Mouse (Mus musculus) heart, postnatal 0 days (tissue): ENCODE measurements around the gene Aco1. TPM values are rescaled to one million over a fixed set of nuclear protein-coding genes. Genes with fewer than 3 reads are reported as not detected.
"Not testable (repeated sequence)": the region's sequence is repeated elsewhere in the genome, so short reads cannot be mapped to it uniquely, and the experiment has no call there.

Source experiments
- ATAC-seq: fragments of 200-750 bp; cut with Nextera tagmentation; 2 replicates; pipeline ENCODE4 v1.8.0; 2017; ENCODE audit warnings: low read depth, moderate number of reproducible peaks, moderate library complexity; ENCODE audit not compliant: insufficient read depth
- DNase-seq: peaks from one replicate; pipeline ENCODE4 v3.0.0-alpha.2; 2016; ENCODE audit warnings: low spot score
- H3K27ac ChIP-seq: fragments of 300-500 bp; sonication (generic); 2 replicates; pipeline ENCODE4 v1.5.1; 2014; ENCODE audit warnings: low read depth, mild to moderate bottlenecking
- H3K27me3 ChIP-seq: fragments of 300-500 bp; sonication (generic); 2 replicates; pipeline ENCODE4 v1.6.1; 2014; ENCODE audit warnings: low read length, mixed read lengths; ENCODE audit not compliant: control insufficient read depth, insufficient read depth
- H3K36me3 ChIP-seq: fragments of 300-500 bp; sonication (generic); replicated peaks from 2 replicates; pipeline ENCODE4 v1.6.1; 2014; ENCODE audit warnings: low read length, mixed read lengths; ENCODE audit not compliant: control insufficient read depth, insufficient read depth
- H3K4me1 ChIP-seq: fragments of 300-500 bp; sonication (generic); 2 replicates; pipeline ENCODE4 v1.6.1; 2014; ENCODE audit warnings: antibody characterized with exemption; ENCODE audit not compliant: control insufficient read depth, insufficient read depth
- H3K4me2 ChIP-seq: fragments of 300-500 bp; sonication (generic); 2 replicates; pipeline ENCODE4 v1.6.1; 2014; ENCODE audit warnings: low read depth, mild to moderate bottlenecking, low read length, moderate library complexity
- H3K4me3 ChIP-seq: fragments of 300-500 bp; sonication (generic); 2 replicates; pipeline ENCODE4 v1.5.1; 2014; ENCODE audit warnings: low read depth, low read length
- H3K9ac ChIP-seq: fragments of 300-500 bp; sonication (generic); replicated peaks from 2 replicates; pipeline ENCODE4 v1.6.1; 2014; ENCODE audit warnings: low read depth, low read length, mixed read lengths
- H3K9me3 ChIP-seq: fragments of 300-500 bp; sonication (generic); replicated peaks from 2 replicates; pipeline ENCODE4 v1.6.1; 2016; ENCODE audit warnings: low read length; ENCODE audit not compliant: control insufficient read depth
- CTCF ChIP-seq: IDR thresholded peaks from 2 replicates; pipeline ENCODE4 v1.5.1; 2016; ENCODE audit warnings: antibody characterized with exemption, control low read depth, low read depth
- EP300 ChIP-seq: IDR thresholded peaks from 2 replicates; pipeline ENCODE4 v1.6.1; 2016; ENCODE audit warnings: antibody characterized with exemption, low read depth
- WGBS: fragments of 180-500 bp; shearing (Covaris S2); extraction: QIAGEN DNeasy Blood & Tissue Kit; methylation state at CpG from one replicate; pipeline ENCODE4 v1.1.7; 2014; 5-methylcytosine and 5-hydroxymethylcytosine counted together
- polyA plus RNA-seq: library from polyadenylated mRNA; unstranded; fragments of >200 nt; fragmentation: Nextera tagmentation; extraction: Ambion mirVana; gene quantifications from 2 replicates; pipeline ENCODE4 v1.2.1, GENCODE M21; 2015
- total RNA-seq: library from RNA; depleted of rRNA; stranded (reverse); fragments of >200 nt; gene quantifications from 2 replicates; pipeline ENCODE4 v1.2.3, GENCODE M21; 2014; ENCODE audit warnings: low replicate concordance

The Aco1 gene
- total and polyA plus RNA-seq, 2 experiments from 2014 or later: 28.0 to 42.6 TPM

- Histone ChIP-seq H3K9ac (no peak overlapping the region), H3K27me3 (no peaks in the 10 kb centered on the region), H3K9me3 (no peaks in the 10 kb centered on the region), H3K36me3 (no peaks in the 10 kb centered on the region), H3K4me3 (no peak overlapping the region), H3K4me2 (no peak overlapping the region), H3K4me1 (no peaks in the 10 kb centered on the region), H3K27ac (no peak overlapping the region)
- TF ChIP-seq CTCF (no peak), EP300 (no peak)
- ATAC-seq (no peak), DNase-seq (no peak)
- WGBS: 60% methylated on average over 1 of the region's 1 CpGs
These were observed 29.7 kb upstream of the Aco1 start for GRCm38 (mm10) chr4:40113173-40113572.

GRCm38 (mm10) chr4:40121221-40121620 is 21.7 kb upstream of the Aco1 start:
- DNase-seq: no peak

GRCm38 (mm10) chr4:40122291-40122690 is 20.6 kb upstream of the Aco1 start:
- H3K4me1 ChIP-seq, ATAC-seq: not testable (repeated sequence)

More at GRCm38 (mm10) chr4:40121221-40121620, 21.7 kb upstream of the Aco1 start:
- Histone ChIP-seq H3K27ac (no peak overlapping the region), H3K9ac (no peak overlapping the region), H3K4me2 (no peak overlapping the region), H3K4me1 (no peaks in the 10 kb centered on the region), H3K27me3 (no peaks in the 10 kb centered on the region), H3K36me3 (no peaks in the 10 kb centered on the region), H3K9me3 (peaks cover 6% of the 10 kb centered on the region; the same call in 1 of the 2 replicates), H3K4me3 (no peak overlapping the region)
- TF ChIP-seq EP300: no peak
- TF ChIP-seq CTCF: no peak
- WGBS: 48% methylated on average over 3 of the region's 3 CpGs
- ATAC-seq: no peak

GRCm38 (mm10) chr4:40134468-40135102 is 8.3 kb upstream of the Aco1 start:
- H3K9me3 ChIP-seq: no peaks in the 10 kb centered on the region
- no peaks in the 10 kb centered on the region for H3K4me1 ChIP-seq
- H3K4me2 ChIP-seq: no peak overlapping the region
- peak; percentile 74 for DNase-seq
- no peaks in the 10 kb centered on the region for H3K36me3 ChIP-seq
- TF ChIP-seq CTCF (peak; percentile 88), EP300 (no peak)
- H3K27ac ChIP-seq: no peak overlapping the region
- ATAC-seq: no peak
- no peak overlapping the region for H3K9ac ChIP-seq
- 0 out of 2 replicates have a peak, but pooled peaks cover 3% of the 10 kb centered on the region for H3K27me3 ChIP-seq
- H3K4me3 ChIP-seq: no peak overlapping the region
- 14% methylated on average over 9 of the region's 9 CpGs for WGBS

More at GRCm38 (mm10) chr4:40122291-40122690, 20.6 kb upstream of the Aco1 start:
- 88% methylated on average over 1 of the region's 1 CpGs for whole genome bisulfite sequencing
- H3K9ac ChIP-seq, H3K9me3 ChIP-seq, H3K27me3 ChIP-seq, H3K27ac ChIP-seq, H3K4me2 ChIP-seq, H3K4me3 ChIP-seq, DNase-seq, H3K36me3 ChIP-seq: not testable (repeated sequence)

- no peak overlapping the region for H3K4me3 ChIP-seq
- ATAC-seq: peak; percentile 39; the same call in 1 of the 2 replicates
- 50% methylated on average over 4 of the region's 4 CpGs for WGBS
- H3K4me2 ChIP-seq: no peak overlapping the region
- no peaks in the 10 kb centered on the region for H3K9me3 ChIP-seq
- no peak overlapping the region for H3K9ac ChIP-seq
- TF ChIP-seq CTCF (no peak), EP300 (no peak)
- no peak for DNase-seq
- no peak overlapping the region for H3K27ac ChIP-seq
- H3K4me1 ChIP-seq: no peaks in the 10 kb centered on the region
- H3K27me3 ChIP-seq: 0 out of 2 replicates have a peak, but pooled peaks cover 3% of the 10 kb centered on the region
- no peaks in the 10 kb centered on the region for H3K36me3 ChIP-seq
These were observed 6.4 kb upstream of the Aco1 start for GRCm38 (mm10) chr4:40136519-40136918.

- Histone ChIP-seq H3K4me1 (peaks cover 12% of the 10 kb centered on the region), H3K9ac (no peak overlapping the region), H3K4me2 (no peak overlapping the region), H3K4me3 (no peak overlapping the region), H3K27ac (no peak overlapping the region), H3K27me3 (no peaks in the 10 kb centered on the region), H3K36me3 (no peaks in the 10 kb centered on the region), H3K9me3 (no peaks in the 10 kb centered on the region)
- 54% methylated on average over 3 of the region's 3 CpGs for WGBS
- no peak for DNase-seq
- TF ChIP-seq CTCF (no peak), EP300 (no peak)
- no peak for ATAC-seq
These were observed 3.1 kb upstream of the Aco1 start for GRCm38 (mm10) chr4:40139663-40140255.
